Mouse (Mus musculus) yolk sac, embryonic 10.5 days (tissue): ENCODE measurements at regions not wholly inside any gene's neighbourhood (a gene's known extent, or its start where the extent isn't known, plus 50 kb on each side); places are given as distances from the start of the nearest gene placed in this dataset.

Experiments used
- DNase-seq: peaks from one replicate; pipeline ENCODE4 v3.0.0-alpha.2; 2017; ENCODE audit warnings: low spot score

GRCm38 (mm10) chr7:82921722-82922121 is 54.6 kb downstream of the Mex3b start:
- no peak for DNase-seq

DNA sequence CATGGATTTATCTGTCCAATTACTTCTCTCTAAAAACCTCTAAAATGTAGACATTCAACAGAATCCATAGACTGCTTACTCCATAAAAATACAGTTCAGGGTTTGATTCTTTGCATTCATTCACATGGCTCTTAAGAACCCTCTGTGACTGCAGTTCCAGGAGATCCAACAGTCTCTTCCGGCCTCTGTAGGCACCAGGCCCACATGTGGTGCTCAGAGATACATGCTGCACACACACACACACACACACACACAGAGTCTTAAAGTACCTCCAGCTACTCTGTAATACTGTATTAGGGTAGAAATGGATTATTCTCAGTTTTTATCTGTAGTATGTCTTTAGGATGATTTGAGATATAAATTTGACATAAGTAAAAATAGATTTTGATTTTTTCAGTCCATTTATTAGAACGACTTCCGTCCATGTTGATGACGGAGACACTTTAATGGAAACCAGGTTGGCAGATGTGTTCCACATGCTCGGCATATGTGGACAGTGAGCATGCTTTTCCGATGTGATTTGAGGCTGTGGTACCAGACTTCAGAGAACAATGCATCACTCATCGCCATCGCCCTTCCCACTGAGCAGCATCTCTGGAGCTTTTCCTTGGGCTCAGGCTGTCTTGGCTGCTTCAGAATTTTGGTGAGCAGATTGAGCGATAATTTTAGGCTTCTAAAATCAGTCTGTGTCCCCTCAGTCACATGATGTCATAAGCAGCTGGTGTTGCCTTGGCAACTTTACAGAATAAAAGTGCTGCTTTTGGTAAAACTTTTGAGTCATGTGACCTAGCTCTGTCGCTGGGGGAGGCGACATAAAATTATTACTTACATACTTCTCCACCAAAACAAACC is 56.3 kb downstream of the Mex3b start:
- DNase-seq, result no peak

DNA sequence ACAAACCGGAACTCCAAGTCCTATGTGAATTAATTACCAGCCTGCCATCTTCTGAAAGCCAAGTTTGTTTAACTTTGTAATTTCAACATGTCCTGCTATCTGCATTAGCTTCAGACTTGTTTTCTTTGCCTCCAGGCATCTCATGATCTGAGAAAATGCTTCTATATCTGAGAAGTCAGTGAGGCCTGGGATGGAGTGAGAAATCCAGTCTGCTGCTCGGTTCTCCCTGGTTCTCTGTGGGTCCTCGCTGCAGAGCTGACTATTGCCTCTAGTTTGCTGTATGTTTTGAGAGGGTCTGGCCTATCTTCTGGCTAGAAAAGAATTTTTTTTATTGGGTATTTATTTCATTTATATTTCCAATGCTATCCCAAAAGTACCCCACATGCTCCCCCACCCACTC is 57.0 kb downstream of the Mex3b start:
- no peak for DNase-seq

- no peak for DNase-seq
These were observed 71.2 kb downstream of the Mex3b start for GRCm38 (mm10) chr7:82938311-82938710.

DNA sequence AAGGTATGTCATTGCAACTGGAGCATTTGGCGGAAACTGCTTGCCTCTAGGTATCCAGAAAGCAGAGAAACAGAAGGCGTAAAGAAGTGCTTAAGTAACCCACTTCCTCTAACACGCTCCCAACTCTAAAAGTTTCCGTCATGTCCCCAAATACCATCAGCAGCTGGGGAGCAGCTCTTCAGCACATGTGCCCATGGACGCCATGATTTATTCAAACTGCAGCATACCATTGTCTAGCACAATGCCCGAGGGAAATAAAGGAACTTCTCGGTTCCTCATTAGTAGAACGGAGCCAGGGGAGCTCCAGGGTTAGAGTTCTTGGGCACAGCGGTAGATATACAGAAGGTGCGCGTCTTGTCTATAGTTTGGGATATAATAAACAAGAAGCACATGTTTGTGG is 72.4 kb downstream of the Mex3b start:
- DNase-seq, result no peak

DNA sequence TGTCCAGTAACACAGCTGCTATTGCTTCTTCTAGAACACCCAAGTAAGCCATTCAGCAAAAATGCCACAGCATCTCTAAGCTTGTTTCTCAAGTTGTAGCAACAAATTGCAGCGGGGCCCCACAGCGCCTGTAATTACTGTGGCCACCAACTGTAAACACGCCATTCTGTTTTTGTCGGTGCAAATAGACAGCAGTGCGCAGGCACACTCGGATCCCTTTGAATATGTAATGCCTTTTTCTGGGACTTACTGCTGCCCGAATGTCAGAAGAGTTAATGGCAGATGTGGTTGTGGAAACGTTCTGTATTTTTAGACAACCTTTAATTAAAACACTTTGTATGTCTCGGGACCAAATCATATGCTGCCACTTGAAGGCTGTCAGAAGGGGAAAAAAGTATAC is 76.2 kb downstream of the Mex3b start:
- DNase-seq, result no peak

DNA sequence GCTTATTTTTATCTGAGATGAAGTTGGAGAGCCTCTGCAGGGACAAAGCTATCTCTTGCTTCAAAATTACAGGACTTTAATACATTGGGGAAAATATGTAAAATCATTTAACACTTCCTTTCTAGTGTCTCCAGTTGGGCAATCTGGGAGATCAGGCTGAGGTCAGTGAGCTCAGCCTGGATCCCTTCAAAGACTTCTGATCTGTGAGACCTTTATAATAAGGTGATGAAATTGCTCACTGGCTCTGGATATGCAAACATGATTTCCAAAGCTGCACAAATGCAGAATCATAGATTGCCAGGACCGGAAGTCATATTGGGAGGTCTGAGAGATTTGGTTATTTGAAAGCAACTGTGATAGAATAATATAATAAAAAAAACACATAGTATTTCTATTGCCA is 76.7 kb downstream of the Mex3b start:
- DNase-seq, result no peak

DNA sequence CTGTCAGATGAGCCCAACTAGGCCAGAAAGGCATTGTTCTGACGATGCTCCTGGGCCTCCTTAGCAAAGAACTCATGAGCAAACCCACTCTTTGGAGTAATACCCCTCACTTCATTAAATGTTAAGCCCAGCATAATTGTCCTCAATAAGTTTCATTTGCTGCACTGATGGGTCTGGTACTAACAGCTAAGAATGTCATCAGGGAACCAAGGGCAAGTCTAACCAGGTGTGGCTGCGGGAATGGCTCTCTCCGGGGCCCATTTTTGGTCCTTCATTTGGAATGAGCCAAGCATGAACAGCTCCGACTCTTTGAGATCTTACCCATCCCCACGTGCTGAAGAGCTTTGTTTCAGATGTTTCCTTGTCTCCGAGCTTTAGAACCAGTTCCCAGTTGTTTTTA is 82.2 kb downstream of the Mex3b start:
- DNase-seq, result no peak

DNA sequence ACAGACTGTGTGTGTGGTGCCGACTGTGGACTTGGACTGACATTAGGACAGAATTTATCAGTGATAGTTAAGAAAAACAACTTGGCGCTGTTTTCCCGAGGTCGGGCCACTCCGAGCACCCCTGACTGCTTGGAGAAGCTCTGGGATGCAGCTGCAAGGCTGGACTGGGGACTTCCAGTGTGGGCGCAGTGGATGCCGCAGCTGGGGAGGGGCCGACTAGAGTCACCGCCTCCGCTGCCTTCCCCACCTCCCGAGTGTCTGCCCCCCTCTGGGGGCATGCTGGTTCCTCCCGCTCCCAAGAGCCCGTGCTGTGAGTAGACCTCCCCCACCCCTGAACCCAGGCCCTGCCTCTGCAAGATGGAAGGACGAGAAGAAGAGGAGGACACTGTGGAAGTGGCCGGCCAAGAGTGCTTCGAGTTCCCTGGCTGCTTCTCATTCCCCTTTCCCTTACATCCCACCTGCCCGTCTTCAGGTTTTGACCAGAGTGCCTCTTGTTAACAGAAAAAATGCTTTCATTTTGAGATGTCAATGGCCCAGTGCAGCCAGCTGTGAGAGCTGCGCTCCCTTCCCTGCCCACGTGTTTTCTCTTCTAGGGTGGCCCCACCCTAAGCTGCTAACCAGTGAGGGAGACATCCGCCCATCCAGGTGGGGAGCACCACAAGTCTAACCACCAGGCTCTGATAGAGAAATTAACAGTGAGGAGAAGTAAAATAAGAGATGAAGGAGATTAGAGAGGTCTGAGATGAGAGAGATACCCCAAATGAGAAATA is 90.3 kb downstream of the Mex3b start:
- DNase-seq, result no peak

DNA sequence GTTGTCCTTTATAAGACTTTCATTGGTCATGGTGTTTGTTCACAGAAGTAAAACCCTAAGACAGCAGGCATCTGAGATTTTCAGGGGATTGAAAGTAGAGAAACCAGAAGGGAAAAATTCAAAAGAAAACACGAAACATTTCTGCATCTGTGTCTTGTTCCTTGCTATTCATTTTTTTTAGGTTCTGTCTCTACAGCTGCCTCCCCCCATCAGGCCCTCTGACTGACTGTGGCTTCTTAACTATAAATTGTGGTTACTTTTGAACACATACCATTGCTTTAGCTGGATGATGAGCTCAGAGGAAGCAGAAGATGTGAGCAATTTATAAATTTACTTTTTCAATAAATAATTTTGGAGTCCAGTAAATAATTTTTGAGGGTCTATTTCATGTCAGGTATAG is 103.5 kb downstream of the Mex3b start:
- DNase-seq, result no peak

- DNase-seq, result no peak
These were observed 104.1 kb downstream of the Mex3b start for GRCm38 (mm10) chr7:82971244-82971643.

GRCm38 (mm10) chr7:82972214-82973006 is 105.3 kb downstream of the Mex3b start:
- no peak for DNase-seq

- no peak for DNase-seq
These were observed 123.6 kb downstream of the Mex3b start for GRCm38 (mm10) chr7:82990708-82991107.

GRCm38 (mm10) chr7:82993136-82993535 is 126.0 kb downstream of the Mex3b start:
- DNase-seq, result no peak

DNA sequence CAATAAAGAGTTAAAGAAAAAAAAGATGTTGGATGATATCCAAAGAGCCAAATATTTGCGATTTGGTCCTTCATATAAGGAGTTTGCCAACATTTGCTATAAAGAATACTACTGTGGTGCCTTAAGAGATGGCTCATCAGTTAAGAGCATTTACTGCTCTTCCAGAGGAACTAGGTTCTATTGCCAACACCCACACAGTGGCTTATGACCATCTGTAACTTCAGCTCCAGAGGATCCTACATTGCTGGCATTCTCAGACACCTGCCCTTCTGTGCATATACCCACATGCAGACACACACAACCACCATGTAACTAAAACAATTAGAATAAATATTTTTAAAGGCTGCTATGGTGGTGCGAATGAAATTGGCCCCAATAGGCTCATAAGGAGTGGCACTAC is 131.7 kb downstream of the Mex3b start:
- DNase-seq, result no peak

GRCm38 (mm10) chr7:83007540-83007939 is 140.4 kb downstream of the Mex3b start:
- DNase-seq, result no peak

DNA sequence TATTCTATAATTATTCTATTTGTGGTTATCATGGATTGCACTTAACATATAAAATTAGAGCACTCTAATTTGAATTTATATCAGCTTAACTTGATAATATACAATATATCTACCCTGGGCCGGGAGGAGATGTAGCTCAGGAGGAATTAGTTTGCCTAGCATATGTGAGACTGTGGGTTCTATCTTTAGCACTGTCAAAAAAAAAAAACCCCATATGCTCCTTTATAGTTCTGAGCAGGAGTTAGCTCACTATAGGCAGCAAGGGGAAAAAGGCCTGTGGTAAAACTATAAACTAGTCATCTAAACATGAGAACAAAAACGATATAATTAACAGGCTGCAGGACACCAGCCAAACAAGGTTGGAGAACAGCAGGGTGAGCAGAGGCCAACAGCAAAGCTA is 145.0 kb downstream of the Mex3b start:
- no peak for DNase-seq

GRCm38 (mm10) chr7:83014725-83015690 is 147.9 kb downstream of the Mex3b start:
- no peak for DNase-seq

DNA sequence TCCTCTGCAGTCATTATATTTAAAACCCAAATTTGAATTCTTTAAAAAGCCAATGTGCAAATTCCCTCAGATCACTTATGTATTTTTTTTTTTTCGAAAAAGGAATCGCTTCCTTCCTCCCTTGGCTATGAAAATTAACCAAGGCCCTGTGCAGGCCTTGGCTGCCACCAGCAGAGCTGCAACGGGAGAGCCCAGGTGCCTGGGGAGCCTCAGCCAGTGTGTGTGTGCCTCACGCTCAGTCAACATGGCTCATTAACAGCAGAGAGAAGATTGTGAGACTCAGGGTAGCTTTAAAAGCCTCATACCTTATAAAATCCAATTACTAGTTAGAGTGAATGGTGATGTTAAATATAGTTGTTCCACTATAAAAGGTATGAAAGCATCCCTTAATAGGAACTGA is 148.6 kb downstream of the Mex3b start:
- no peak for DNase-seq

GRCm38 (mm10) chr7:83016566-83016965 is 149.4 kb downstream of the Mex3b start:
- no peak for DNase-seq

DNA sequence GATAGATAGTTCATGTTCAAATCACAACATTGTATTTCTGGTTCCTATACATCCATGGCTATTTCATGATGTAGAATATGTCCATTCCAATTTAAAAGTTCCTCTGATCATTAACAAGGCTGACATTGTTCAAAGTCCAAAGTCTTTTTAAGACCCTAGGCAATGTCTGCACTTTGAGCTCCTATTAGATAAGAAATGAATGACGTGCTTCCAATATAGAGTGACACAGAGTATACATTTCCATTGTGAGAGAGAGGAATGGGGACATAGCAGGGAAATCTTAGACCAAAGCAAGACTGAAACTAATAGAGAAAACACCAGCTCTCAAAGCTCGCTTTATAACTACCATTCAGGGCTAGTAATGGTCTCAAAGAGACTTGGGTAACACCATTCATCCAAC is 153.5 kb downstream of the Mex3b start:
- no peak for DNase-seq
